Mouse (Mus musculus) heart, postnatal 0 days (tissue): ENCODE measurements around the gene Dnttip1. TPM values are rescaled to one million over a fixed set of nuclear protein-coding genes. Genes with fewer than 3 reads are reported as not detected.

Experiments
- ATAC-seq: fragments of 200-750 bp; cut with Nextera tagmentation; 2 replicates; pipeline ENCODE4 v1.8.0; 2017; ENCODE audit warnings: low read depth, moderate number of reproducible peaks, moderate library complexity; ENCODE audit not compliant: insufficient read depth
- DNase-seq: peaks from one replicate; pipeline ENCODE4 v3.0.0-alpha.2; 2016; ENCODE audit warnings: low spot score
- H3K27ac ChIP-seq: fragments of 300-500 bp; sonication (generic); 2 replicates; pipeline ENCODE4 v1.5.1; 2014; ENCODE audit warnings: low read depth, mild to moderate bottlenecking
- H3K27me3 ChIP-seq: fragments of 300-500 bp; sonication (generic); 2 replicates; pipeline ENCODE4 v1.6.1; 2014; ENCODE audit warnings: low read length, mixed read lengths; ENCODE audit not compliant: control insufficient read depth, insufficient read depth
- H3K36me3 ChIP-seq: fragments of 300-500 bp; sonication (generic); replicated peaks from 2 replicates; pipeline ENCODE4 v1.6.1; 2014; ENCODE audit warnings: low read length, mixed read lengths; ENCODE audit not compliant: control insufficient read depth, insufficient read depth
- H3K4me1 ChIP-seq: fragments of 300-500 bp; sonication (generic); 2 replicates; pipeline ENCODE4 v1.6.1; 2014; ENCODE audit warnings: antibody characterized with exemption; ENCODE audit not compliant: control insufficient read depth, insufficient read depth
- H3K4me2 ChIP-seq: fragments of 300-500 bp; sonication (generic); 2 replicates; pipeline ENCODE4 v1.6.1; 2014; ENCODE audit warnings: low read depth, mild to moderate bottlenecking, low read length, moderate library complexity
- H3K4me3 ChIP-seq: fragments of 300-500 bp; sonication (generic); 2 replicates; pipeline ENCODE4 v1.5.1; 2014; ENCODE audit warnings: low read depth, low read length
- H3K9ac ChIP-seq: fragments of 300-500 bp; sonication (generic); replicated peaks from 2 replicates; pipeline ENCODE4 v1.6.1; 2014; ENCODE audit warnings: low read depth, low read length, mixed read lengths
- H3K9me3 ChIP-seq: fragments of 300-500 bp; sonication (generic); replicated peaks from 2 replicates; pipeline ENCODE4 v1.6.1; 2016; ENCODE audit warnings: low read length; ENCODE audit not compliant: control insufficient read depth
- CTCF ChIP-seq: IDR thresholded peaks from 2 replicates; pipeline ENCODE4 v1.5.1; 2016; ENCODE audit warnings: antibody characterized with exemption, control low read depth, low read depth
- EP300 ChIP-seq: IDR thresholded peaks from 2 replicates; pipeline ENCODE4 v1.6.1; 2016; ENCODE audit warnings: antibody characterized with exemption, low read depth
- WGBS: fragments of 180-500 bp; shearing (Covaris S2); extraction: QIAGEN DNeasy Blood & Tissue Kit; methylation state at CpG from one replicate; pipeline ENCODE4 v1.1.7; 2014; 5-methylcytosine and 5-hydroxymethylcytosine counted together
- polyA plus RNA-seq: library from polyadenylated mRNA; unstranded; fragments of >200 nt; fragmentation: Nextera tagmentation; extraction: Ambion mirVana; gene quantifications from 2 replicates; pipeline ENCODE4 v1.2.1, GENCODE M21; 2015
- total RNA-seq: library from RNA; depleted of rRNA; stranded (reverse); fragments of >200 nt; gene quantifications from 2 replicates; pipeline ENCODE4 v1.2.3, GENCODE M21; 2014; ENCODE audit warnings: low replicate concordance

Gene Dnttip1
- total and polyA plus RNA-seq, 2 experiments from 2014 or later: 8.9 to 42.8 TPM

GRCm38 (mm10) chr2:164787779-164788178 lies 42.0 kb downstream of the Dnttip1 start:
- no peak for TF ChIP-seq CTCF
- TF ChIP-seq EP300: no peak
- H3K4me1 ChIP-seq: peaks cover 20% of the 10 kb centered on the region
- 0 out of 2 replicates have a peak overlapping the region, but pooled peaks have one; percentile 86 for H3K4me2 ChIP-seq
- WGBS: 82% methylated on average over 10 of the region's 10 CpGs
- H3K27me3 ChIP-seq: no peaks in the 10 kb centered on the region
- H3K4me3 ChIP-seq: no peak overlapping the region
- peaks cover 35% of the 10 kb centered on the region for H3K36me3 ChIP-seq
- ATAC-seq (no peak), DNase-seq (no peak)
- H3K9me3 ChIP-seq: no peaks in the 10 kb centered on the region
- H3K9ac ChIP-seq: no peak overlapping the region
- no peak overlapping the region for H3K27ac ChIP-seq

GRCm38 (mm10) chr2:164788411-164788810 lies 42.6 kb downstream of the Dnttip1 start:
- no peaks in the 10 kb centered on the region for H3K9me3 ChIP-seq
- peaks cover 22% of the 10 kb centered on the region for H3K4me1 ChIP-seq
- H3K36me3 ChIP-seq: peaks cover 38% of the 10 kb centered on the region
- ATAC-seq (no peak), DNase-seq (no peak)
- no peak overlapping the region for H3K27ac ChIP-seq
- no peaks in the 10 kb centered on the region for H3K27me3 ChIP-seq
- WGBS: 60% methylated on average over 4 of the region's 4 CpGs
- no peak overlapping the region for H3K4me2 ChIP-seq
- TF ChIP-seq EP300: no peak
- TF ChIP-seq CTCF: no peak
- H3K9ac ChIP-seq: no peak overlapping the region
- H3K4me3 ChIP-seq: no peak overlapping the region

- Histone ChIP-seq H3K36me3 (peaks cover 47% of the 10 kb centered on the region), H3K9ac (no peak overlapping the region), H3K4me2 (no peak overlapping the region), H3K27me3 (no peaks in the 10 kb centered on the region), H3K4me3 (no peak overlapping the region), H3K9me3 (no peaks in the 10 kb centered on the region), H3K4me1 (peaks cover 17% of the 10 kb centered on the region), H3K27ac (no peak overlapping the region)
- WGBS: 59% methylated on average over 4 of the region's 4 CpGs
- ATAC-seq: no peak
- TF ChIP-seq EP300 (no peak), CTCF (no peak)
- DNase-seq: no peak
Measured at GRCm38 (mm10) chr2:164790451-164790850, 44.7 kb downstream of the Dnttip1 start.

GRCm38 (mm10) chr2:164791841-164792261 lies 46.1 kb downstream of the Dnttip1 start:
- DNase-seq (no peak), ATAC-seq (no peak)
- TF ChIP-seq EP300 (no peak), CTCF (no peak)
- no peaks in the 10 kb centered on the region for H3K27me3 ChIP-seq
- peaks cover 59% of the 10 kb centered on the region for H3K36me3 ChIP-seq
- peaks cover 12% of the 10 kb centered on the region for H3K4me1 ChIP-seq
- H3K4me2 ChIP-seq: no peak overlapping the region
- H3K9ac ChIP-seq: no peak overlapping the region
- no peak overlapping the region for H3K4me3 ChIP-seq
- H3K9me3 ChIP-seq: no peaks in the 10 kb centered on the region
- no peak overlapping the region for H3K27ac ChIP-seq
- 86% methylated on average over 18 of the region's 18 CpGs for WGBS

- peak overlapping the region; percentile 81 for H3K27ac ChIP-seq
- 73% methylated on average over 12 of the region's 12 CpGs for WGBS
Measured at GRCm38 (mm10) chr2:164792400-164793190, 46.8 kb downstream of the Dnttip1 start.

More at GRCm38 (mm10) chr2:164792400-164793190, 46.8 kb downstream of the Dnttip1 start:
- H3K9me3 ChIP-seq: no peaks in the 10 kb centered on the region
- DNase-seq (no peak), ATAC-seq (0 out of 2 replicates have a peak, but pooled peaks have one; percentile 8)
- no peak overlapping the region for H3K9ac ChIP-seq
- no peak for TF ChIP-seq EP300
- no peak for TF ChIP-seq CTCF
- H3K36me3 ChIP-seq: peaks cover 63% of the 10 kb centered on the region
- no peak overlapping the region for H3K4me3 ChIP-seq
- H3K4me1 ChIP-seq: peaks cover 7% of the 10 kb centered on the region; the same call in 1 of the 2 replicates
- H3K27me3 ChIP-seq: no peaks in the 10 kb centered on the region
- no peak overlapping the region for H3K4me2 ChIP-seq
